Mouse (Mus musculus) hindbrain, embryonic 16.5 days (tissue): ENCODE measurements around the gene Wdfy3. TPM values are rescaled to one million over a fixed set of nuclear protein-coding genes. Genes with fewer than 3 reads are reported as not detected.
A peak's percentile ranks its signal among the peaks of the same experiment; 100 is the strongest.
"Not testable (repeated sequence)": the region's sequence is repeated elsewhere in the genome, so short reads cannot be mapped to it uniquely, and the experiment has no call there.

ENCODE experiments used
- ATAC-seq: fragments of 200-750 bp; cut with Nextera tagmentation; 2 replicates; pipeline ENCODE4 v1.8.0; 2017; ENCODE audit warnings: moderate TSS enrichment, moderate library complexity
- H3K27ac ChIP-seq: fragments of 300-500 bp; sonication (generic); 2 replicates; pipeline ENCODE4 v1.5.1; 2014; ENCODE audit warnings: low read depth, mild to moderate bottlenecking, control low read depth, low read length, moderate library complexity
- H3K27me3 ChIP-seq: fragments of 300-500 bp; sonication (generic); replicated peaks from 2 replicates; pipeline ENCODE4 v1.6.1; 2014; ENCODE audit warnings: low read length; ENCODE audit not compliant: control insufficient read depth, insufficient read depth
- H3K36me3 ChIP-seq: fragments of 300-500 bp; sonication (generic); 2 replicates; pipeline ENCODE4 v1.6.1; 2014; ENCODE audit warnings: mild to moderate bottlenecking, low read length, moderate library complexity, mixed read lengths; ENCODE audit not compliant: control insufficient read depth, insufficient read depth
- H3K4me1 ChIP-seq: fragments of 300-500 bp; sonication (generic); 2 replicates; pipeline ENCODE4 v1.6.1; 2014; ENCODE audit warnings: low read depth, low read length; ENCODE audit not compliant: control insufficient read depth, insufficient read depth
- H3K4me2 ChIP-seq: fragments of 300-500 bp; sonication (generic); 2 replicates; pipeline ENCODE4 v1.6.1; 2014; ENCODE audit warnings: mild to moderate bottlenecking, low read length, control low read depth, moderate library complexity
- H3K4me3 ChIP-seq: fragments of 300-500 bp; sonication (generic); 2 replicates; pipeline ENCODE4 v1.5.1; 2014; ENCODE audit warnings: mild to moderate bottlenecking, low read length, control low read depth, moderate library complexity
- H3K9ac ChIP-seq: fragments of 300-500 bp; sonication (generic); 2 replicates; pipeline ENCODE4 v1.6.1; 2014; ENCODE audit warnings: low read depth, mild to moderate bottlenecking, control low read depth, low read length, moderate library complexity
- H3K9me3 ChIP-seq: fragments of 300-500 bp; sonication (generic); 2 replicates; pipeline ENCODE4 v1.6.1; 2014; ENCODE audit warnings: mild to moderate bottlenecking, low read length, moderate library complexity; ENCODE audit not compliant: control insufficient read depth
- WGBS: fragments of 180-500 bp; shearing (Covaris S2); extraction: QIAGEN DNeasy Blood & Tissue Kit; methylation state at CpG from one replicate; pipeline ENCODE4 v1.1.7; 2014; 5-methylcytosine and 5-hydroxymethylcytosine counted together
- polyA plus RNA-seq: library from polyadenylated mRNA; unstranded; fragments of >200 nt; fragmentation: Nextera tagmentation; extraction: Ambion mirVana; gene quantifications from 2 replicates; pipeline ENCODE4 v1.2.1, GENCODE M21; 2015

Gene Wdfy3
- polyA plus RNA-seq, 1 experiment from 2014 or later: 22.5 TPM

GRCm38 (mm10) chr5:101972594-101972993, 97.1 kb downstream of the Wdfy3 start:
- H3K4me1 ChIP-seq: not testable (repeated sequence)

DNA sequence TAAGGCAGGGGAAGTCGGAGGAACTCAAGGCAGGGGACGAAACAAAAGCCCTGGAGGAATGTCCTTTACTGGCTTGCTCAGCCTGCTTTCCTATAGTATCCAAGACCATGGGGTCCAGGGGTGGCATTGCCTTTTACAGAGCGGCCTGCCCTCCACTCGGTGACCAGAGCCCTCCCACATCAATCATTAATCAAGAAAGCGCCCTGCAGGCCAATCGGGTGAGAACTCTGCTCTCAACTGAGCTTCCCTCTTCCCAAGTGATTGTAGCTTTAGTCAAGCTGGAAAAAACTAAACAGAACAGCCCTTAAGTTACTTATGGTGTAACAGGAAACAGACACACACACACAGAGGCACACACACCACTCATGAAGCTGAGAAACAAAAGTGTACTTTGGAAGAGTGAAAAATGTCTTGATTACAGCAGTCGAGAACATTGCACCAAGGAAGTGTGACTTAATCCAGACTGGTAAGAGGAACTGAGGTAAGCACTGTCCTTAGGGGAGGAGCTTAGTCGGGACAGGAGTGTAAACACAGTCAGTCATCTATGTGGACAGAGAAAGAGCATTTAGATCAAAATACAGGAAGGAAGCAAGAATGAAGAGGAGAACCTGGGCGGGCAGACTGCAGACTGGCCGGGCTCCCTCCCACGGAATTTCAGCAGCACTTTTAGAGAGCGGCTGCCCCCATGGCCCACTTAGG, 101.4 kb downstream of the Wdfy3 start:
- Histone ChIP-seq H3K36me3 (peaks cover 2% of the 10 kb centered on the region; the same call in 1 of the 2 replicates), H3K27me3 (no peaks in the 10 kb centered on the region), H3K9ac (no peak overlapping the region)

More at GRCm38 (mm10) chr5:101972594-101972993, 97.1 kb downstream of the Wdfy3 start:
- H3K9me3 ChIP-seq, H3K27ac ChIP-seq, ATAC-seq, H3K36me3 ChIP-seq, H3K27me3 ChIP-seq, H3K4me2 ChIP-seq, H3K9ac ChIP-seq, H3K4me3 ChIP-seq: not testable (repeated sequence)
- 75% methylated on average over 4 of the region's 4 CpGs for WGBS

GRCm38 (mm10) chr5:101967832-101968152, 101.9 kb downstream of the Wdfy3 start:
- Histone ChIP-seq H3K4me3 (no peak overlapping the region), H3K9ac (no peak overlapping the region), H3K36me3 (peaks cover 2% of the 10 kb centered on the region; the same call in 1 of the 2 replicates), H3K27me3 (no peaks in the 10 kb centered on the region), H3K9me3 (no peaks in the 10 kb centered on the region), H3K27ac (no peak overlapping the region), H3K4me2 (no peak overlapping the region), H3K4me1 (peaks cover 8% of the 10 kb centered on the region)
- 77% methylated on average over 2 of the region's 2 CpGs for WGBS
- no peak for ATAC-seq

More for the DNA sequence above, 101.4 kb downstream of the Wdfy3 start:
- Histone ChIP-seq H3K4me2 (no peak overlapping the region), H3K4me1 (peaks cover 6% of the 10 kb centered on the region), H3K4me3 (no peak overlapping the region), H3K9me3 (no peaks in the 10 kb centered on the region), H3K27ac (0 out of 2 replicates have a peak overlapping the region, but pooled peaks have one; percentile 24)
- 52% methylated on average over 12 of the region's 12 CpGs for WGBS
- no peak for ATAC-seq

- peak overlapping the region; percentile 20; the same call in 1 of the 2 replicates for H3K27ac ChIP-seq
- H3K9ac ChIP-seq: no peak overlapping the region
- 66% methylated on average over 4 of the region's 4 CpGs for WGBS
- 0 out of 2 replicates have a peak, but pooled peaks have one; percentile 34 for ATAC-seq
- H3K4me1 ChIP-seq: peaks cover 5% of the 10 kb centered on the region; the same call in 1 of the 2 replicates
- no peak overlapping the region for H3K4me2 ChIP-seq
- H3K4me3 ChIP-seq: no peak overlapping the region
- H3K36me3 ChIP-seq: peaks cover 9% of the 10 kb centered on the region
- no peaks in the 10 kb centered on the region for H3K9me3 ChIP-seq
- no peaks in the 10 kb centered on the region for H3K27me3 ChIP-seq
Measured at GRCm38 (mm10) chr5:101962824-101963223, 106.9 kb downstream of the Wdfy3 start.

- H3K4me2 ChIP-seq: no peak overlapping the region
- ATAC-seq: no peak
- no peaks in the 10 kb centered on the region for H3K9me3 ChIP-seq
- H3K27me3 ChIP-seq: no peaks in the 10 kb centered on the region
- H3K27ac ChIP-seq: no peak overlapping the region
- no peak overlapping the region for H3K9ac ChIP-seq
- no peak overlapping the region for H3K4me3 ChIP-seq
- peaks cover 5% of the 10 kb centered on the region; the same call in 1 of the 2 replicates for H3K4me1 ChIP-seq
- WGBS: 92% methylated on average over 13 of the region's 13 CpGs
- H3K36me3 ChIP-seq: peaks cover 11% of the 10 kb centered on the region
Measured at GRCm38 (mm10) chr5:101959369-101959768, 110.4 kb downstream of the Wdfy3 start.

DNA sequence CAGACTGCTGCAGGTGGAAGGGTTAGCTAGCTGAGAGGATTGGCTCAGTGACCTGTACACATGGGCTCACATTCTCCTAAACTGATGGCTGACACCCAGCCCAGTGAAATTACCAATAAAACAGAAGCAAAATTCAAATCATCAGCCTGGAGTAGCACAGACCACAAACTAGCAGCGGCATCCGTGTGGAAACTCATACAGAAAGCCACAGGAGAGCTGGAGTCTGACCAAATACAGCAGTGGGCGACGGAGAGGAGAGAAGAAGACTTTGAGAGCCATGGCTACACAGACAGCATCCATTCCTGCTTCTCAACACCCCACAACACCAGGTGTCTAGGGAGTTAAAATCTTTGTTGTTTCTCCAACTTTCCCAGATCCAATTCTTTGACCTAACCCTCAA, 110.8 kb downstream of the Wdfy3 start:
- peaks cover 5% of the 10 kb centered on the region; the same call in 1 of the 2 replicates for H3K4me1 ChIP-seq
- ATAC-seq: no peak
- 70% methylated on average over 4 of the region's 4 CpGs for WGBS
- H3K27ac ChIP-seq: no peak overlapping the region
- no peak overlapping the region for H3K4me2 ChIP-seq
- peaks cover 11% of the 10 kb centered on the region for H3K36me3 ChIP-seq
- no peak overlapping the region for H3K9ac ChIP-seq
- no peaks in the 10 kb centered on the region for H3K27me3 ChIP-seq
- no peak overlapping the region for H3K4me3 ChIP-seq
- no peaks in the 10 kb centered on the region for H3K9me3 ChIP-seq

GRCm38 (mm10) chr5:101957419-101957818, 112.3 kb downstream of the Wdfy3 start:
- Histone ChIP-seq H3K9ac (no peak overlapping the region), H3K4me2 (no peak overlapping the region), H3K9me3 (no peaks in the 10 kb centered on the region), H3K36me3 (peaks cover 18% of the 10 kb centered on the region), H3K4me3 (no peak overlapping the region), H3K27ac (no peak overlapping the region), H3K27me3 (no peaks in the 10 kb centered on the region), H3K4me1 (no peaks in the 10 kb centered on the region)
- no peak for ATAC-seq
- 92% methylated on average over 8 of the region's 8 CpGs for WGBS

DNA sequence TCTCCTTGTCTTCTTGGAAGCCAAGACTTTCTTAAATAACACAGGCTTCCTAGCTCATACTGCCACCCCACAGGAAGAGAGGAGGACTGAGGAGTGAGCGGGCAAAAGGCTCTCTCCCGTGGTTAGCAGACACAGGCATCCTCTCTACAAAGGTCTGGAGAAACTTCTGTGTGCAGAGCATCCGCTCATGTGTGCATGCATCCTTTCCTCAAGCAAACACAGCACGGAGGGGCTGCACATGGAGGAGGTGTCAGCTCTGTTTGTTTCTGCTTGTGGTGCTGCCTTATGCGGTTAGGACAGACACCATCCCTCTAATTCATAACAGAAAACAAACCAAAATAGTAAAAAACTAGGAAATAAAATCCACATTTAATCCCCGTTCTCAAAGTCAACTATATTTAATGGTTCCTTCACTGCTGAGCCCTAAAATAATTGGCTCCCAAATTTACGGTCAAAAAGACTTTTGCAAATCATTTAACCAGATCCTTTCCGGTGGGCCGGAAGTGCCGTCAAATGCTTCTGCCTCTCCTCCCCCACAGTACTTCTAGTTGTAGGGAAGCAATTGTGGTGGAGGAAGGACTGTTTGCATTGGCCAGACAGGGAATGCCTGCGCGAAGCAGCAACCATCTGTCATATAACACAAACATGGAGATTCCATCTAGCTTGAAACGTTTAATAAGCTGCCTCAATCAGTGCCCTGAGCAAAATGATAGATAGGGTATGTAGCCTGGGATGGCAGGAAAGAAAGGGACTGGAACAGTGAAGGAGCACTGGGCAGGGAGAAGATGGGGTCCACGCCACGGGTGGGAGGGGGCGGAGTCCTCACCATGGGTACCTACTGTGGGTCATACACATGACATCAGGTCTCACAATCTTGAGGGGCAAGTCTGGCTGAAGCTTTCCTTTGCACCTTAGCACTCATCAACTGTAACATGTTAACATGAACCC, 115.1 kb downstream of the Wdfy3 start:
- Histone ChIP-seq H3K9ac (no peak overlapping the region), H3K4me3 (no peak overlapping the region), H3K4me2 (no peak overlapping the region), H3K36me3 (peaks cover 24% of the 10 kb centered on the region), H3K9me3 (no peaks in the 10 kb centered on the region), H3K4me1 (no peaks in the 10 kb centered on the region), H3K27me3 (no peaks in the 10 kb centered on the region), H3K27ac (no peak overlapping the region)
- whole genome bisulfite sequencing: 85% methylated on average over 16 of the region's 16 CpGs
- no peak for ATAC-seq

- Histone ChIP-seq H3K27ac (no peak overlapping the region), H3K4me3 (no peak overlapping the region), H3K27me3 (no peaks in the 10 kb centered on the region), H3K9me3 (peaks cover 2% of the 10 kb centered on the region; the same call in 1 of the 2 replicates), H3K4me1 (no peaks in the 10 kb centered on the region), H3K9ac (no peak overlapping the region), H3K4me2 (no peak overlapping the region), H3K36me3 (peaks cover 32% of the 10 kb centered on the region)
- WGBS: 85% methylated on average over 1 of the region's 1 CpGs
- no peak for ATAC-seq
Measured at GRCm38 (mm10) chr5:101951918-101952317, 117.8 kb downstream of the Wdfy3 start.
